Mouse (Mus musculus) embryonic stem cell, embryonic (primary cell): ENCODE data around the gene Pspn.

Experiments used
- CTCF ChIA-PET, 4 experiments: fragments of 300-600 bp in 2 of 4; fragments of 350-600 bp in 2 of 4; sonication (Branson Sonifier 250); formaldehyde crosslinking; loops; one replicate each; lab custom pipeline; 2022; ENCODE audit warnings: inconsistent platforms in 2 of 4; lab: Charles Lee
- POLR2A ChIA-PET, 4 experiments: fragments of 300-600 bp in 2 of 4; fragments of 350-600 bp in 2 of 4; sonication (Branson Sonifier 250); formaldehyde crosslinking; loops; one replicate each; lab custom pipeline; 2022; ENCODE audit warnings: antibody characterized with exemption in 4 of 4, inconsistent platforms in 1 of 4; lab: Charles Lee

The Pspn gene

DNA sequence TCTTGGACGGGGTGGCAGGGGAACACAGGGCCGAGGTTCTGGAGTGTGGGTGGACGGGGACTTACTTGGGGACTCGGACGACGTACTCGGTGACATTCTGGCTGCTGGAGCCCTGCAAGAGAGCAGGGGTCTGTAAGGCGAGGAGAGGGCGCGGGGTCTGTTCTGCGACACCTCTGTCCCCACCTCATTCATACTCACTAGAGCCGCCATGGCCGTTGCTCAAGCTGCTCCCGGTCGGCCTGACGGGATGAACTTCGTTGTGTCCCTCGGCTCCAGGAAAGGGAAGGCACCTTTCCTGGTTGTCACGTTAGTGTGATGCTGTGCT lies 11.1 kb upstream of the Pspn start:
- CTCF ChIA-PET, result interaction anchor here in 2 of 4 experiments (0.6 to 1.3 kb wide), 7 partner anchors 13 to 327 kb away, joined by 4 to 10 read pairs (median 5); partner anchors contain the start of genes Alkbh7 (in 2 of the 2) and Khsrp (in 1 of the 2)
- POLR2A ChIA-PET, result interaction anchor here (0.5 to 2.9 kb wide), 91 partner anchors 8 to 932 kb away, joined by 3 to 122 read pairs (median 4); partner anchors contain the start of genes Pspn (in 4 of the 4), Alkbh7 (in 3 of the 4), Clpp (in 3 of the 4) and Khsrp (in 3 of the 4)

DNA sequence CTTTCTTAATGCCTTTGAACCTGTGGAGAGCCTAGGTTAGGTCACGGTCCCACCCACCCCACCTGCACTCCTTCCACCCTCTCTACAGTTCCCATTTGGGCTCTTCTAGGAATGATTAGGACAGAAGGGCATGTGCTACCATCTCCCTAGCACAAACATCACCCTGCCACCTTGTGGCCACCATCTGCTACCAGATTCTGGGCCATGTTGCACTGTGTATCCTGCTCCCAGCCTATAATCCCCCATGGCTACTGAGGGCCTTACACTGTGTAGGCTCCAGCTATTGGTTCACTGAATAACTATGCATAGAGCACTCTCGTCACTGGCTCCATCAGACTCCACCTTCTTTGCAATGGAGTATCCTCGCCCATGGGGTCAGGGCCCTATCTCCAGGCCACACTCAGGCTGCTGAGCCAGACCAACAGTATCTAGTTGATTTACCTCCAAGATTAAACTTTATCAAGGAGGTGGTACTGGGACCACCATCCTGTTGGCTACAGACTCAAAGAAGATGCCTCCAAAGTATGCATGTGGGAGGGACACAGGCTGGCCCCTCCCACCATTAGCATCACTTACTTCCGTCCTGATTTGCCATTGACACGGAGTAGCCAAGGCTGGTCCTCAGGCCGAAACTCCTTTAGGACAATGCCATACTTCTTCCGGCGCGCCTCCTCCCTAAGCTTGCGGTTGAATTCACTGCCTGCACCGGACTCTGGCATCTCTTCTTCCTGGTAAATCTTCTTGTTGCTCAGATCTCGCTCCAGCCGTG lies 7.5 kb upstream of the Pspn start:
- CTCF ChIA-PET, result interaction anchor here in 2 of 4 experiments (0.6 to 3.4 kb wide), 3 partner anchors 10 to 375 kb away, joined by 3 to 17 read pairs (median 4); partner anchors contain the start of gene Alkbh7 (in 2 of the 2)
- POLR2A ChIA-PET, result interaction anchor here in 3 of 4 experiments (0.7 to 4.5 kb wide), 13 partner anchors 9 to 455 kb away, joined by 3 to 31 read pairs (median 6); partner anchors contain the start of genes Alkbh7 (in 3 of the 3), Khsrp (in 3 of the 3), Clpp (in 1 of the 3) and Pspn (in 1 of the 3)

- ChIA-PET POLR2A (interaction anchor here in 2 of 4 experiments (0.9 to 4.5 kb wide), 4 partner anchors 16 to 115 kb away, joined by 3 to 21 read pairs (median 11); partner anchors contain the start of gene Khsrp (in 1 of the 2)), CTCF (interaction anchor here in 1 of 4 experiments (1.0 kb wide), 1 partner anchor 13 kb away, joined by 3 read pairs; no protein-coding TSS in a partner anchor)
Measured at GRCm38 (mm10) chr17:57003994-57004393, 4.2 kb upstream of the Pspn start.

- ChIA-PET CTCF (interaction anchor here in 1 of 4 experiments (0.6 kb wide), 3 partner anchors 8 to 32 kb away, joined by 3 read pairs; no protein-coding TSS in a partner anchor), POLR2A (interaction anchor here in 3 of 4 experiments (0.5 to 6.6 kb wide), 15 partner anchors 9 to 355 kb away, joined by 3 to 121 read pairs (median 3); partner anchors contain the start of genes Gm17949 (in 2 of the 3), Gtf2f1 (in 2 of the 3), Khsrp (in 2 of the 3) and Ranbp3 (in 1 of the 3))
Measured at GRCm38 (mm10) chr17:57001228-57001627, 1.4 kb upstream of the Pspn start.

GRCm38 (mm10) chr17:56999414-56999813 lies 404 bp downstream of the Pspn start:
- ChIA-PET POLR2A (interaction anchor here (0.9 to 6.6 kb wide), 9 partner anchors 7 to 33 kb away, joined by 4 to 121 read pairs (median 20); partner anchors contain the start of genes Gm17949 (in 4 of the 4), Gtf2f1 (in 4 of the 4), Khsrp (in 2 of the 4) and Clpp (in 1 of the 4)), CTCF (interaction anchor here in 2 of 4 experiments (0.7 to 1.2 kb wide), 3 partner anchors 42 to 210 kb away, joined by 3 to 7 read pairs (median 5); partner anchors contain the start of gene Slc25a41 (in 1 of the 2))

- POLR2A ChIA-PET, result interaction anchor here (0.5 to 6.6 kb wide), 90 partner anchors 8 to 742 kb away, joined by 3 to 121 read pairs (median 4); partner anchors contain the start of genes Gm17949 (in 3 of the 4), Gtf2f1 (in 3 of the 4), Khsrp (in 3 of the 4) and Gpr108 (in 2 of the 4)
- CTCF ChIA-PET, result interaction anchor here (0.5 to 2.5 kb wide), 47 partner anchors 9 to 338 kb away, joined by 3 to 25 read pairs (median 4); partner anchors contain the start of genes Gm17949 (in 2 of the 4), Gtf2f1 (in 2 of the 4), Khsrp (in 2 of the 4) and Acer1 (in 1 of the 4)
Measured at GRCm38 (mm10) chr17:56997029-56997667, 2.7 kb downstream of the Pspn start, which contains the start of gene Alkbh7. Gene Alkbh7, plus strand, starts transcription at chr17:56997339.

DNA sequence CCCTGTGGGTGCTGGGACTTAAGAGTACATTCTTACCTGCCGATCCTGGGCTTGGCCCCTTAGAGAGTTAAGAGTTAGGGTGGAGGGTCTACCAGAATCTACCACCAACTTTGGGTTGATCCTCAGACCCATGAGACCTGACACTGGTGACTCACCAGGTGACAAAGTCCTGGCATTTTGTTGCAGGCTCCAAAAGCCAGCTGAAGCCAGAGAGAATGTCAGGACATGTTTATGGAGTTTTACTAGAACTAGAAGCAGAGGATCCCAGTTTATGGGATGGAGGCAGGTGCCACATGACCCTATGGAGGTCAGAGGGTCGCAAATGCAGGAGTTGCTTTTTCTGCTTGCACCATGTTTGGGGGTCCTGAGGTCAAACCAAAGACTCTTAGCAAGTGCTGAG lies 3.3 kb downstream of the Pspn start:
- CTCF ChIA-PET, result interaction anchor here (0.6 to 2.5 kb wide), 21 partner anchors 10 to 339 kb away, joined by 3 to 25 read pairs (median 4); partner anchors contain the start of genes Gm17949 (in 1 of the 4), Gtf2f1 (in 1 of the 4) and Khsrp (in 1 of the 4)
- POLR2A ChIA-PET, result interaction anchor here in 3 of 4 experiments (0.5 to 6.6 kb wide), 51 partner anchors 7 to 741 kb away, joined by 3 to 121 read pairs (median 6); partner anchors contain the start of genes Gm17949 (in 3 of the 3), Gtf2f1 (in 3 of the 3), Khsrp (in 3 of the 3) and Gpr108 (in 2 of the 3)

GRCm38 (mm10) chr17:56995046-56995445 lies 4.8 kb downstream of the Pspn start:
- POLR2A ChIA-PET, result interaction anchor here in 1 of 4 experiments (0.6 to 1.2 kb wide), 4 partner anchors 37 to 138 kb away, joined by 3 to 6 read pairs (median 4); no protein-coding TSS in a partner anchor
- CTCF ChIA-PET, result interaction anchor here in 3 of 4 experiments (0.6 to 0.7 kb wide), 4 partner anchors 10 to 256 kb away, joined by 3 to 5 read pairs (median 4); no protein-coding TSS in a partner anchor

GRCm38 (mm10) chr17:56990966-56991365 lies 8.9 kb downstream of the Pspn start:
- CTCF ChIA-PET, result interaction anchor here in 1 of 4 experiments (0.7 to 2.1 kb wide), 4 partner anchors 48 to 344 kb away, joined by 3 to 7 read pairs (median 5); partner anchors contain the start of gene Dus3l
- POLR2A ChIA-PET, result interaction anchor here in 3 of 4 experiments (0.6 to 4.3 kb wide), 20 partner anchors 9 to 381 kb away, joined by 3 to 40 read pairs (median 8); partner anchors contain the start of genes Dus3l (in 2 of the 3), Gm17949 (in 2 of the 3), Gtf2f1 (in 2 of the 3) and Khsrp (in 2 of the 3)

- POLR2A ChIA-PET, result interaction anchor here (0.6 to 4.3 kb wide), 48 partner anchors 7 to 1861 kb away, joined by 3 to 40 read pairs (median 4); partner anchors contain the start of genes Gm17949 (in 4 of the 4), Gtf2f1 (in 4 of the 4), Khsrp (in 3 of the 4) and Acer1 (in 2 of the 4)
Measured at GRCm38 (mm10) chr17:56990115-56990746, 9.6 kb downstream of the Pspn start, which contains the start of gene Clpp. Gene Clpp, plus strand, starts transcription at chr17:56990305.

GRCm38 (mm10) chr17:56989467-56990114 lies 10.2 kb downstream of the Pspn start:
- ChIA-PET POLR2A (interaction anchor here (0.6 to 4.3 kb wide), 55 partner anchors 8 to 1861 kb away, joined by 3 to 40 read pairs (median 4); partner anchors contain the start of genes Gm17949 (in 4 of the 4), Gtf2f1 (in 4 of the 4), Khsrp (in 3 of the 4) and Acer1 (in 2 of the 4)), CTCF (interaction anchor here in 3 of 4 experiments (0.5 to 2.1 kb wide), 13 partner anchors 8 to 405 kb away, joined by 3 to 8 read pairs (median 5); partner anchors contain the start of genes Alkbh7 (in 1 of the 3), Dus3l (in 1 of the 3), Khsrp (in 1 of the 3) and Mllt1 (in 1 of the 3))

More at GRCm38 (mm10) chr17:56990115-56990746, 9.6 kb downstream of the Pspn start, which contains the start of gene Clpp:
- CTCF ChIA-PET, result interaction anchor here in 2 of 4 experiments (0.9 to 2.1 kb wide), 9 partner anchors 27 to 345 kb away, joined by 3 to 8 read pairs (median 5); partner anchors contain the start of genes Dus3l (in 1 of the 2), Khsrp (in 1 of the 2) and Mllt1 (in 1 of the 2)

DNA sequence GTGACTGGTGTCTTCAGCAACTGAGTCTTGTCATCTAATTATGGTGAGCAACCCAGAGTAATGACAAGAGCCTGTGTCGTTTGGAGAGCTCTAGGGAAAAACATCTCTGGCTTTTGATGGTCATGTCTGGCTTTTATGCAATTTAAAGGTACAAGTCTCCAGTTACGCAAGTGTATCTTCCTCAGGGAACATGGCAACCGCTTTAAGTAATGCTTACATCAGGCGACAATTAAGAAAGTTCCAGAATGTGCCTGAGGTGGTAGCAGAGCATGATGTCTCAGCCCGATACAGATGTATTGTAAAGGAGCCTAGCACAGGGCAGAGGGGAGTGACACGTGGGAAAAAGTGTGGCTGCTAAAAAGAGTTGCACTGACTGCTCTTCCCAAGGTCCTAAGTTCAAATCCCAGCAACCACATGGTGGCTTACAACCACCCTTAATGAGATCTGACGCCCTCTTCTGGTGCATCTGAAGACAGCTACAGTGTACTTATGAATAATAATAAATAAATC lies 10.8 kb downstream of the Pspn start:
- ChIA-PET CTCF (interaction anchor here in 3 of 4 experiments (0.5 to 2.1 kb wide), 12 partner anchors 8 to 405 kb away, joined by 3 to 8 read pairs (median 5); partner anchors contain the start of genes Alkbh7 (in 1 of the 3), Dus3l (in 1 of the 3), Khsrp (in 1 of the 3) and Mllt1 (in 1 of the 3)), POLR2A (interaction anchor here (0.6 to 4.3 kb wide), 31 partner anchors 9 to 378 kb away, joined by 3 to 40 read pairs (median 4); partner anchors contain the start of genes Gm17949 (in 3 of the 4), Gtf2f1 (in 3 of the 4), Khsrp (in 3 of the 4) and Alkbh7 (in 2 of the 4))

DNA sequence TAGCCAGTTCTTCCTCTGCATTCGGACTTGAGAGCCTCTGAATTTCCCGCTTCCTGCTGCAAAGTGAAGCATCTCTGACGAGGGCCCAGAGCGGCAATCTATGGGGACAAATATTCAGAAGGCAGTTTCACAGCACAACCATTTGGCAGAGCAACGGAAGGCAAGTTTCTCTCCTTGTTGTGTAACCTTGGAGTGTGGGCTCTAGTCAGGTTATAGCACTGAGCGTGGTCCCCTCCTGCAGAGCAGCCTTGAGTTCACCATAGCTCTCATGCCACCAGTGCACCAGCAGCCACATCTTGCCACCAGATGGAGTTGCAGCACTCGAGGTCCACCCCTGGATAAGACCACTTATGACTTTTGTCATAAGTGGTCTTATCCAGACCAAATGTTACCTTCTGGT lies 11.4 kb downstream of the Pspn start:
- ChIA-PET CTCF (interaction anchor here in 1 of 4 experiments (0.6 to 1.7 kb wide), 3 partner anchors 9 to 242 kb away, joined by 3 to 7 read pairs (median 3); partner anchors contain the start of gene Alkbh7), POLR2A (interaction anchor here in 3 of 4 experiments (0.6 to 4.3 kb wide), 12 partner anchors 9 to 361 kb away, joined by 3 to 40 read pairs (median 11); partner anchors contain the start of genes Alkbh7 (in 2 of the 3), Khsrp (in 2 of the 3), Gm17949 (in 1 of the 3) and Gtf2f1 (in 1 of the 3))

DNA sequence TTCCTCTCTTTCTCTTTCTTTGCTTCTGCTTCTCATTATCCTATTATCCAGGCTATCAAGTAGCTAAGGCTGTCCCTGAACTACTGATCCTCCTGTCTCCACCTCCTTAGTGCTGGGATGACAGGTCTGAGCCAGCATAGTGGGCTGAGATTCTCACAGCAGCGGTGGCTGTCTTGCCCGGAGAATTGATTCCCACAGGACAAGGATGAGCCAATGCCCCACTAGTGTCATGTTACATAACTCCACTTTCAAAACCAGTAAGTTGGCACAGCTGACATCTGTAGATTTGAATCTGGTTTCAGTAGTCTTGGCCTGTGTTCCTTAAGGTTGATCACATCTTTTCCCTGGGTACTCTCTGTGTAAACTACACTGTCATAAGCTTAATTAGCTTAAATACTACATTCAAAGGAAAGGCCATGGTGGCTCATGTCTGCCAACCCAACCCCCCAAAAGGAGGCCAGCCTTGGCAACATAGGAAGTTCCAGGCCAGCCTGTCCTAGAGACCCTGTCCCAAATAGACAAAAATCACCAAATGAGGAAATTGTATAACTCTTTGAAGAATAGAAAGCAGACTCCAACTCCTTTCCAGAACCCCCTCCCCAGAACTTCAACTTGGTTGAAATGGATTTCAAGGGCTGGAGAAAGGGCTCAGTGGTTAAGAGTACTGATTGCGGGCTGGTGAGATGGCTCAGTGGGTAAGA lies 13.6 kb downstream of the Pspn start:
- ChIA-PET POLR2A (no interaction called here), CTCF (no interaction called here)
